Mouse (Mus musculus): Measurements from ENCODE around the gene Srd5a1.
"Not testable (repeated sequence)": the region's sequence is repeated elsewhere in the genome, so short reads cannot be mapped to it uniquely, and the experiment has no call there.

The Srd5a1 gene

DNA sequence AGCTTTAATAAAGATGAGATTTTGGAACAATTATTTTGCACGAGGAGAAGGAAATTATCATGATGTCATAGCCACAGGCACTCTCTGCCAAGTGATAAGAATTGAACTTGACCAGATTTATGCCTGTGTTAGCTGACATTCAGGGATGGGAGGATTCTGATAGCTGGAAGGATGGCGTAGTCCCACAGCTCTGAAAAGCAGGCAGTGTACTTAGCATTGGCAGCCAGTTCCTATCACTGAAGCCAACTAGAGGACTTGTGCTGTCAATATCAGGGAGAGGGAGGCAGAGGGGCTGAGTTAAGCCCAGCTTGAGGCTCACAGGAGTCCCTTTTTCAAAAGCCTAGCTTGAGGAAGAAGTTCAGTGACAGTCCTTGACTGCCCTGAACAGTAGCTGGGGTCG, 13.3 kb upstream of the Srd5a1 start:
- DNase-seq (ENCODE audit: low spot score), result no peak

- DNase-seq (ENCODE audit: low spot score), result no peak
Observed at GRCm38 (mm10) chr13:69623843-69624242, 12.6 kb upstream of the Srd5a1 start.

- no peak for DNase-seq (ENCODE audit: low spot score)
Observed at GRCm38 (mm10) chr13:69616716-69617115, 5.5 kb upstream of the Srd5a1 start.

- DNase-seq (ENCODE audit: low spot score), result no peak
Observed at GRCm38 (mm10) chr13:69612175-69612544, 918 bp upstream of the Srd5a1 start.

DNA sequence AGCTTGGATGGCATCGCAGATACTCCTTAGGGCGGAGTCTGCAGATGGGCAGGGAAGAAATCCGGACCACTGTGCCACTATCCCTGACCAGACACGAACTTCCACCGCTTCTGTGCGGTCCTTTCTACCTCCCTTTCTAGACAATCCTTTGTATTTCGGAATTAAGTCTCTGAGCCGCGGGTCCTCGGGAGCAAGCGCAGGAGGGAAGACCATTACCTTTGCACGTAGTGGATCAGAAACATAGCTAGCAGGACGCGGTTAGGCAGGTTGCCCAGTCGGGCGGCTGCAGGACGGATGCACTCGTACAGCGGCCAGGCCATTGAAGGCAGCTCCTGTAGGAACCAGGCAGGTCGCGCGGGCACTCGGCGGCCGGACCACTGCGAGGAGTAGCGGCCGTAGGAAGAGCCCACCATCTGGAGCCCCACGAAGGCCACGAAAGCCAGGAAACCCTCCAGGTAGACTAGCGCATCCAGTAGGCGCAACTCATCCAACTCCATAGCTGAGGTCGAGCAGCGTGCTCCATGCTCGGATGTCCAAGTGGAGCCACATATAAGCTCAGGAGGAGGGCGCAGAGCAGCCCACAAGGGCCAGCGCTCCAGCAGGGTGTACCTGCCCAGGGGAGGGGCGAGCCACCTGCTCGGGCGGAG, 368 bp downstream of the Srd5a1 start:
- no peak for DNase-seq (ENCODE audit: low spot score)

GRCm38 (mm10) chr13:69608734-69609133, 2.5 kb downstream of the Srd5a1 start:
- DNase-seq (ENCODE audit: low spot score), result no peak

- DNase-seq (ENCODE audit: low spot score), result no peak
Observed at GRCm38 (mm10) chr13:69604670-69605069, 6.6 kb downstream of the Srd5a1 start.

DNA sequence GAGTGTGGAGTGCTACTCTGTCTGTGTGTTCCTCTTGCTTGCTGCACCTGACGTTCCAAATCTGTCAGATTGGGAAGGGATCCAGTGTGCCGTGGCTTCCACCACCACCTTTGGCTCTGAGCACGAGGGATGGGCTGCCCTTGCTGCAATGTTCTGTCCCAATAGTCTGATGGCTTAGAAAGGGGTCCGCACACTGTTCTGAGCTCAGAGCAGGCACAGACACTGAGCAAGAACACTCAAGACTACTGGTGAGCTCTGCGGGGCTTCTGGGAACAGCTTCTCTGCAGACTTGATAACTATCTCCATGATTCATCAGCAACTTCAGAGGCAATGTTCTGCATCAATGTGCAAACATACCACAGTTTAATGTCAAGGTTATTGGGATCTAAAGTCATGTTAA, 9.9 kb downstream of the Srd5a1 start:
- DNase-seq (ENCODE audit: low spot score), result no peak

DNA sequence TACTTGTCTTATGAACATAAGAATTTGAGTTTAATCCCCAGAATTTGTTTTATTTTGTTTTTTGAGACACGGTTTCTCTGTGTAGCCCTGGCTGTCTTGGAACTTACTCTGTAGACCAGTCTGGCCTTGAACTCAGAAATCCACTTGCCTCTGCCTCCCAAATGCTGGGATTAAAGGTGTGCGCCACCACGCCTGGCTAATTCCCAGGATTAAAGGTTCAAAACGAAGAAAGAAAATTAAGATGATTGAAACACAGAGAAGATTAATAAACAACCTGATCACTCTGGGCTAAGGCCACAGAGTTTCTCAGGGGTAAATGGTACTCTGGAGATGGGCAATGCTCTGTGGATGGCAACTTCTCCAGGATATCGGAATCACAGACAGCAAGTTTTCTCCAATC, 10.4 kb downstream of the Srd5a1 start:
- DNase-seq (ENCODE audit: low spot score), result not testable (repeated sequence)

GRCm38 (mm10) chr13:69598867-69599266, 12.4 kb downstream of the Srd5a1 start:
- no peak for DNase-seq (ENCODE audit: low spot score)

GRCm38 (mm10) chr13:69596515-69596914, 14.7 kb downstream of the Srd5a1 start:
- no peak for DNase-seq (ENCODE audit: low spot score)

DNA sequence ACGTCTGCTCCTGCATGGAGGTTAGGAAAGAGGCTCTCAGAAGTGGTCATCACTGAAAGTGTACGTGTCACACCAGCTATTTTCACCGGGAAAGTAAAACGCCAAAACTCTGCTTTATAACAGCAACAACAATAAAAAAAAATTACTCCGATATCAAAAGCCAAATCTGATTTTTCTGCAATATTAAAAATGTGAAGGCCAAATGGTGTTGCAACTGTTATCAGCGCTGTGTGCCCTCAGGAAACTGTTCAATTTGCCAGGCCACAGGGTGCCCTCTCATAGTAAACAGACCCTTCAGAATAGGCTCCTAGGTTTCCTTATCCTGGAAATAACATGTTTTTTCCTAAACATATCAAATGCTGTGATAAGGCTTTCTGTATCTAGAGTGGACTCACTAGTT, 15.3 kb downstream of the Srd5a1 start:
- no peak for DNase-seq (ENCODE audit: low spot score)

- no peak for DNase-seq (ENCODE audit: low spot score)
Observed at GRCm38 (mm10) chr13:69594577-69595256, 16.5 kb downstream of the Srd5a1 start.

GRCm38 (mm10) chr13:69593453-69593852, 17.8 kb downstream of the Srd5a1 start:
- no peak for DNase-seq (ENCODE audit: low spot score)

GRCm38 (mm10) chr13:69592226-69592625, 19.0 kb downstream of the Srd5a1 start:
- no peak for DNase-seq (ENCODE audit: low spot score)

DNA sequence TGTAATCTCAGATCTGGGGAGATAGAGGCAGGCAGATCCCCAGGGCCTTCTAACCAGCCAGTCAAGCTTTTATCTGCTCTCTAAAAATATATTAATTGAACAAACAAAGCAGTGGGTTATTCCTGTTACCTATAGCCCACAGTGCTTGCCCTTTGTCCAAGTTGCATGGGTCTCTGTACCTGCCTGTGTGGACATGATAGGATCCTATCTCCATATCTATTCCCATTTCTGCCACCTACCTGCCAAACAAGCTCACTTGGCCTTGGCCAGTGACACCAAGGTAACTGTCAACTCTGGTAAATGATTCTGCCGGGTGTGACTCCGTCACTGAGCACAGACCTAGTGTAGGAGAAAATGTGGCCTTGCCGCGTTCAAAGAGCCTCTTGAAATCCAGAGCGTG, 19.9 kb downstream of the Srd5a1 start:
- DNase-seq (ENCODE audit: low spot score), result no peak

DNA sequence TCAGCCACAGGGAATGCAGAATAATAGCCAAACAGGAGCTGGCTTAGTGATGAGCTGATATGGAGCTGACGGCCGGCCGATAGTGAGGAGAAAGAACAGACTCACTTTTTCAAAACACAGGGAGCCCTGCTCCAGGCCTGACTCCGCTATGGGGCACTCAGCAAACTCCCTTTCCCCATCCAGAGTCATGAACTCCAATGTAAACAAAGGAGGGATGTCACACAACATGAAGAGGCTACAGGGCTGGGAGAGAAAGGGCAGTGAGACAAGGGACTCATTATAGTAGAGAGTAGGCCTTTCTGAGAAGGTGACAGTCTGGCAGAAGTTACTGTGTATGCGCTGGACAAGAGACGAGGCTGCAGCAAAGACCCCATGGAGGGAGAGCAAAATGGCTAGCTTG, 23.0 kb downstream of the Srd5a1 start:
- no peak for DNase-seq (ENCODE audit: low spot score)

GRCm38 (mm10) chr13:69587849-69588248, 23.4 kb downstream of the Srd5a1 start:
- no peak for DNase-seq (ENCODE audit: low spot score)

- DNase-seq (ENCODE audit: low spot score), result no peak
Observed at GRCm38 (mm10) chr13:69586337-69586736, 24.9 kb downstream of the Srd5a1 start.

- DNase-seq (ENCODE audit: low spot score), result no peak
Observed at GRCm38 (mm10) chr13:69585828-69586227, 25.4 kb downstream of the Srd5a1 start.

DNA sequence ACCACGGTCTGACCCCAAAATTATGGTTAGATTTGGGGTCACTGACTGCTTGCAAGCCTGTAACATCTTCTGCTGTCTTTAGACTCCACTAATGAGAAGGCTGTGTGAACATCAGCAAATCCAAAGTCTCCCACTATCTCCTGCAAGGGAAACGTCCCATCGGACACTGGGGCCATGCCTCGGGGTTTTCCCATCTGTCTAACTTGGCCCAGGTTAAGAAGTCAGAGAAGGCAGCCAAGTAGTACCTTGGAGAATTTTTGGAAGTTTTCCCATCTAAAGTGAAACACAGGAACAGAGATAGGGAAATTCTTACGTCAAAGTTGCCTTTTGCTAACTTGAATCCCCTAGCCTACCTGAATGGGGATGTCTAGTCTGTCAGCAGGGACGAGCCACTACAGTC, 27.7 kb downstream of the Srd5a1 start:
- DNase-seq (ENCODE audit: low spot score), result no peak

- no peak for DNase-seq (ENCODE audit: low spot score)
Observed at GRCm38 (mm10) chr13:69582411-69582810, 28.8 kb downstream of the Srd5a1 start.

GRCm38 (mm10) chr13:69577181-69577834, 33.9 kb downstream of the Srd5a1 start:
- no peak for DNase-seq (ENCODE audit: low spot score)

GRCm38 (mm10) chr13:69576676-69577075, 34.6 kb downstream of the Srd5a1 start:
- no peak for DNase-seq (ENCODE audit: low spot score)

Measured in ovary, postnatal 10 days (tissue).